Mouse (Mus musculus): ENCODE data around the gene Wdr24. TPM values are rescaled to one million over a fixed set of nuclear protein-coding genes. Genes with fewer than 3 reads are reported as not detected.
"Not testable (repeated sequence)": the region's sequence is repeated elsewhere in the genome, so short reads cannot be mapped to it uniquely, and the experiment has no call there.

Wdr24 gene
- polyA plus RNA-seq, 1 experiment from 2014 or later, result 11.6 TPM

DNA sequence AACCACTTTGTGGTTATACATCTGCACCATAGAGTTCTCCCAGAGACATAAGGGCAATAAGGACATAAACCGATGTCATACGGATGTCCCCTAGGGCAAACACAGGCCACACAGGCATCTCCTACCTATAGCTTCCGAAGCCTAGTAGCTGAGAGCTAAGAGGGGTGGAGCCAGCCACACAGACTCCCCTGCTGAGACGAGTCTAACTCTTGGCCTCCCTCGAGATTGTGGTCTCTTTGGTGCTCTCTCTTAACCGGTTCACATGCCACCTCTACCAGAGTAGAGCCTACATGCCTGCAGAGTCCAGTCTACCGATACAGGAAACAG is 44.0 kb downstream of the Wdr24 start:
- Histone ChIP-seq H3K9me3 (replicated peaks; ENCODE audit: control insufficient read depth, low read length) (no peaks in the 10 kb centered on the region), H3K27ac (ENCODE audit: low read length) (peak overlapping the region; percentile 65), H3K36me3 (ENCODE audit: control insufficient read depth, insufficient read depth) (no peaks in the 10 kb centered on the region), H3K4me1 (ENCODE audit: control insufficient read depth, low read depth, low read length) (peaks cover 20% of the 10 kb centered on the region), H3K27me3 (ENCODE audit: control insufficient read depth, insufficient read depth, low read depth, low read length) (no peaks in the 10 kb centered on the region), H3K4me2 (ENCODE audit: low read depth, low read length) (peak overlapping the region; percentile 82), H3K4me3 (ENCODE audit: low read depth, low read length) (peak overlapping the region; percentile 71), H3K9ac (ENCODE audit: low read depth, low read length) (peak overlapping the region; percentile 70)
- peak; percentile 31 for ATAC-seq (ENCODE audit: low read depth)
- 5% methylated on average over 7 of the region's 7 CpGs for WGBS (ENCODE audit: insufficient replicate concordance)

DNA sequence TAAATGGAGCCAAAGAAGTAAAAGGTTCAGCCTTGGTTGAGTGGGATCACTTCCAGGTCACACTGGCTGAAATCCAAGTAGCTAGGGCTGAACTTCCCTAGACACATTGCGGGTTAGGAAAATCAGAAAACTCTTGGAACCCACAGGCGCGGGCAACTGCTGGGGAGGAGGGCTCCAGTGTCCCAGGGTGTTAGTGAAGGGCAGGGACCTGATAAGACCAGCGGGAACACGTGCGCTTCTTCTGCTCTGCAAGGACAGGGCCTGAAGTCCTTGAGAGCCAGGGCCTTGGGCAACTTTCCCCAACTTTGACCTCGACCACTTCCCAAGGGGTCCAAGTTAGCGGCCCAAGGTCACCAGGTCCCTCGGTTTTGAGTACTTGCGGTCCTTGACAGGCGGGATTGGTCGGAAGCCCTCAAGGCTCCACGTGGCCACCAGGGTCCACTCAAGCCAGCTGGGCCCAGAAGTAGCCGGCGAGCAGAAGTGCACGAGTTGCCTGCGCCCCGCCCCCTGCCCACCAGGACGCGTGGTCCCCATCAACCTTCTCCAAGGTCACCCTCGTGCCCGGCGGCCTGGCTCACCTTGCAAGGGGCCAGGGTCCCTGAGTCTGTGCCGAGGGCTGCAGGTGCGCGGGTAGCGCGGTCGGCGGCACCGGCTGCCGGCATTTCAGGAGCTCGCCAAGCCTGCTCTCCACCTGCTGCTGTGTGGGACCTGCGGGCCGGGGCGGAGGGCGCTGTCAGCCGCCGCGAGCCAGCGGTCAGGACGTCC is 44.6 kb downstream of the Wdr24 start:
- H3K4me3 ChIP-seq (ENCODE audit: low read depth, low read length), result peak overlapping the region; percentile 71
- H3K4me1 ChIP-seq (ENCODE audit: control insufficient read depth, low read depth, low read length), result peaks cover 20% of the 10 kb centered on the region
- H3K9me3 ChIP-seq (replicated peaks; ENCODE audit: control insufficient read depth, low read length), result no peaks in the 10 kb centered on the region
- ATAC-seq (ENCODE audit: low read depth), result peak; percentile 46
- H3K27ac ChIP-seq (ENCODE audit: low read length), result peak overlapping the region; percentile 65
- under 1% methylated on average over 42 of the region's 42 CpGs for WGBS (ENCODE audit: insufficient replicate concordance)
- H3K4me2 ChIP-seq (ENCODE audit: low read depth, low read length), result peak overlapping the region; percentile 82
- no peaks in the 10 kb centered on the region for H3K27me3 ChIP-seq (ENCODE audit: control insufficient read depth, insufficient read depth, low read depth, low read length)
- no peaks in the 10 kb centered on the region for H3K36me3 ChIP-seq (ENCODE audit: control insufficient read depth, insufficient read depth)
- H3K9ac ChIP-seq (ENCODE audit: low read depth, low read length), result peak overlapping the region; percentile 70

DNA sequence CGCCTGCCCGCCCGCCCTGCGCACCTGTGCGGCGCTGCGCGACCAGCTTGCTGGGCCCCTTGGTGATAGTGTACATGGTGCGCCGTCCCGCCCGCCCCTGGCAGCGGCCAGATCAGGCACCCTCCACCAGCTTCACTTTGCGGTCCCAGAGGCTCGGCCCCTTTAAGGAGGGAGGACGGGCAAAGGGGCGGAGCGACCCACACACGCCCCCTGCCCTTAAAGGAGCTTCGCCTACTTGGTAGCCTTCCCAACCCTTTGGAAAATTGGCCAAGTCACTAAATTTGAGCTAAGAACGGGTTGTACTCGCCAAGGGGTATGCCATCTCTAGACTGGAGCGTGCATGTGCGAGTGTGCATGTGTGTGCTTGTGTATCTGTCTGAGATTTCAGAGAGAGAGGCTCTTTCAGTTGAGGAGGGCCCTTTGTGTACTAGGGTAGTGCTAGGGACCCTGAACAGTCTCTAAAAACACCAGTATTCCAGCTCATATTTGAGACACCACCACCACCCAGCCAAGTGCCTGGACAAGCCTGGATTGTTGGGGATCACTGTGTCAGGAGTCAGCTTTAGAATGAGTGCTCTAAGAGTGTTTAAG is 45.3 kb downstream of the Wdr24 start, which contains the start of gene Mcrip2:
Gene Mcrip2 (minus strand): TSS at position 164 of the 591 bp plus-strand sequence.
- peak within 1 kb of the TSS; percentile 65 for H3K27ac ChIP-seq (ENCODE audit: low read length)
- peak within 1 kb of the TSS; percentile 70 for H3K9ac ChIP-seq (ENCODE audit: low read depth, low read length)
- 0% methylated on average over 24 of the region's 24 CpGs for WGBS (ENCODE audit: insufficient replicate concordance)
- H3K27me3 ChIP-seq (ENCODE audit: control insufficient read depth, insufficient read depth, low read depth, low read length), result no peaks in the 10 kb centered on the region
- no peaks in the 10 kb centered on the region for H3K9me3 ChIP-seq (replicated peaks; ENCODE audit: control insufficient read depth, low read length)
- peak within 1 kb of the TSS; percentile 71 for H3K4me3 ChIP-seq (ENCODE audit: low read depth, low read length)
- H3K36me3 ChIP-seq (ENCODE audit: control insufficient read depth, insufficient read depth), result no peaks in the 10 kb centered on the region
- peak within 1 kb of the TSS; percentile 82 for H3K4me2 ChIP-seq (ENCODE audit: low read depth, low read length)
- H3K4me1 ChIP-seq (ENCODE audit: control insufficient read depth, low read depth, low read length), result peaks cover 20% of the 10 kb centered on the region
- peak; percentile 80 for ATAC-seq (ENCODE audit: low read depth)

DNA sequence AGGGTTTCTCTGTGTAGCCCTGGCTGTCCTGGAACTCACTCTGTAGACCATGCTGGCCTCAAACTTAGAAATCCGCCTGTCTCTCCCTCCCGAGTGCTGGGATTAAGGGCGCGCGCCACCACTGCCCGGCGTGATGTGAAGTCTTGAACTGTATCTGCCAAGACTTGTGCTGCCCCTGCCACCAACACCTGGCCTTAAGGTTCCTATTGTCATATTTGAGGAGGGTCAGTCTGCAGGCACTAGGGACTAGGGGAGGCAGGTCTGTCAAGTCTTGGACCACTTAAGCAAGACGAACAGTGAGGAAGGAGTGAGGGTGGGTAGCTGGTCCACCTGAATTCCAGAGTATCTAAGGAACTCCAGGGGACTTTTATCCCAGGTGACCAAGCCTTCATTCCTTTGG is 46.1 kb downstream of the Wdr24 start:
- Histone ChIP-seq H3K27me3 (ENCODE audit: control insufficient read depth, insufficient read depth, low read depth, low read length) (no peaks in the 10 kb centered on the region), H3K4me3 (ENCODE audit: low read depth, low read length) (no peak overlapping the region), H3K4me2 (ENCODE audit: low read depth, low read length) (no peak overlapping the region), H3K4me1 (ENCODE audit: control insufficient read depth, low read depth, low read length) (peaks cover 28% of the 10 kb centered on the region), H3K27ac (ENCODE audit: low read length) (no peak overlapping the region), H3K36me3 (ENCODE audit: control insufficient read depth, insufficient read depth) (no peaks in the 10 kb centered on the region), H3K9ac (ENCODE audit: low read depth, low read length) (no peak overlapping the region), H3K9me3 (replicated peaks; ENCODE audit: control insufficient read depth, low read length) (no peaks in the 10 kb centered on the region)
- ATAC-seq (ENCODE audit: low read depth), result no peak
- WGBS (ENCODE audit: insufficient replicate concordance), result 83% methylated on average over 8 of the region's 8 CpGs

DNA sequence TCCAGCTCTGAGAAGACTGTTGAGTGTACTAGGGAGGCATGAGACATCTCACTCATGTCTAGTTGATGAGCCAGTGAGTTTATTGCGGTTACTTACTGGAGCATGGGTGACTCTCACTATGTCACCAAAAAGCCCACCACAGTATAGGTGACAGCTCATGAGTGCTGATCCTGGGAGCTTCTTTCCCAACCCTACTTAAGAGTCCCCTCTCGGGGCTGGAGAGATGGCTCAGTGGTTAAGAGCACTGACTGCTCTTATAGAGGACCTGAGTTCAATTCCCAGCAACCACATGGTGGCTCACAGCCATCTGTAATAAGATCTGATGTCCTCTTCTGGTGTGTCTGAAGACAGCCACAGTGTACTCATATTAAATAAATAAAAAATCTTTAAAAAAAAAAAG is 46.5 kb downstream of the Wdr24 start:
- Histone ChIP-seq H3K27ac (ENCODE audit: low read length) (no peak overlapping the region), H3K9ac (ENCODE audit: low read depth, low read length) (no peak overlapping the region), H3K4me2 (ENCODE audit: low read depth, low read length) (no peak overlapping the region), H3K9me3 (replicated peaks; ENCODE audit: control insufficient read depth, low read length) (no peaks in the 10 kb centered on the region), H3K36me3 (ENCODE audit: control insufficient read depth, insufficient read depth) (no peaks in the 10 kb centered on the region), H3K4me1 (ENCODE audit: control insufficient read depth, low read depth, low read length) (peaks cover 28% of the 10 kb centered on the region), H3K4me3 (ENCODE audit: low read depth, low read length) (no peak overlapping the region), H3K27me3 (ENCODE audit: control insufficient read depth, insufficient read depth, low read depth, low read length) (no peaks in the 10 kb centered on the region)
- 66% methylated on average over 2 of the region's 2 CpGs for WGBS (ENCODE audit: insufficient replicate concordance)
- ATAC-seq (ENCODE audit: low read depth), result no peak

DNA sequence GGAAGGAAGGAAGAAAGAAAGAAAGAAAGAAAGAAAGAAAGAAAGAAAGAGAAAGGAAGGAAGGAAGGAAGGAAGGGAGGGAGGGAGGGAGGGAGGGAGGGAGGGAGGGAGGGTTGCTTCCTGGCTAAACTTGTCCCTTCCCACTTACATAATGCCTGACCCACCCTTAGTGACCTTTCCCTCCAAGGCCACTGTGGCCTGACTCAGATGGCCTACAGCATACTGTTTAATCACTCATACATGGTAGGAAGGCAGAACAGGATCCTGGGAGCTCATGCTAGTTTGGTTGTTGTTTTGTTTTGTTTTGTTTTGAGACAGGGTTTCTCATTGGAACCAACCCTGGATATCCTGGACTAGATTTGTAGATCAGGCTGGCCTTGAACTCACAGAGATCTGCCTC is 48.1 kb downstream of the Wdr24 start:
- not testable (repeated sequence) for ATAC-seq (ENCODE audit: low read depth); H3K9ac ChIP-seq (ENCODE audit: low read depth, low read length); H3K27ac ChIP-seq (ENCODE audit: low read length); H3K36me3 ChIP-seq (ENCODE audit: control insufficient read depth, insufficient read depth); H3K27me3 ChIP-seq (ENCODE audit: control insufficient read depth, insufficient read depth, low read depth, low read length); H3K4me2 ChIP-seq (ENCODE audit: low read depth, low read length); H3K9me3 ChIP-seq (replicated peaks; ENCODE audit: control insufficient read depth, low read length); H3K4me3 ChIP-seq (ENCODE audit: low read depth, low read length)
- H3K4me1 ChIP-seq (ENCODE audit: control insufficient read depth, low read depth, low read length), result peaks cover 37% of the 10 kb centered on the region

DNA sequence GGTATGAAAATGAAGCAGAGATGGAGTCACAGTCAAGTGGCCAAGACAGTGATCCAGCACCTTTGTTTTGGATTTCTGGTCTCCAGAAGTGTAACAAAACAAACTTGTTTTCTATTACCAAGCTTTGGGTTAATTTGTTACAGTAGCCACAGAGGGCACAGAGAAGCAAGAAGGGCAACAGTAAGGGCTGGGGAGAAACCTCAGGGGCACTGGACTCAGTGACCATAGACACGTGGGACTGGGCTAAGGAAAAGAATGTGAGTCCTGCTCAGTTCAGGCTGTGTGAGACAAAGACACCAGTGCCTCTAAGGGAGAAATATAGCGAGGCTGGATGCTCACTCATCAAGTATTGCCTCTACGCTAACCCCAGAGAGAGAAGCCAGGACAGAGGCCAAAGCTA is 49.2 kb downstream of the Wdr24 start:
- H3K4me2 ChIP-seq (ENCODE audit: low read depth, low read length), result no peak overlapping the region
- H3K4me1 ChIP-seq (ENCODE audit: control insufficient read depth, low read depth, low read length), result peaks cover 34% of the 10 kb centered on the region
- H3K9ac ChIP-seq (ENCODE audit: low read depth, low read length), result no peak overlapping the region
- no peak overlapping the region for H3K4me3 ChIP-seq (ENCODE audit: low read depth, low read length)
- H3K27ac ChIP-seq (ENCODE audit: low read length), result no peak overlapping the region
- 56% methylated on average over 3 of the region's 3 CpGs for WGBS (ENCODE audit: insufficient replicate concordance)
- H3K27me3 ChIP-seq (ENCODE audit: control insufficient read depth, insufficient read depth, low read depth, low read length), result no peaks in the 10 kb centered on the region
- no peaks in the 10 kb centered on the region for H3K9me3 ChIP-seq (replicated peaks; ENCODE audit: control insufficient read depth, low read length)
- H3K36me3 ChIP-seq (ENCODE audit: control insufficient read depth, insufficient read depth), result no peaks in the 10 kb centered on the region
- ATAC-seq (ENCODE audit: low read depth), result no peak

DNA sequence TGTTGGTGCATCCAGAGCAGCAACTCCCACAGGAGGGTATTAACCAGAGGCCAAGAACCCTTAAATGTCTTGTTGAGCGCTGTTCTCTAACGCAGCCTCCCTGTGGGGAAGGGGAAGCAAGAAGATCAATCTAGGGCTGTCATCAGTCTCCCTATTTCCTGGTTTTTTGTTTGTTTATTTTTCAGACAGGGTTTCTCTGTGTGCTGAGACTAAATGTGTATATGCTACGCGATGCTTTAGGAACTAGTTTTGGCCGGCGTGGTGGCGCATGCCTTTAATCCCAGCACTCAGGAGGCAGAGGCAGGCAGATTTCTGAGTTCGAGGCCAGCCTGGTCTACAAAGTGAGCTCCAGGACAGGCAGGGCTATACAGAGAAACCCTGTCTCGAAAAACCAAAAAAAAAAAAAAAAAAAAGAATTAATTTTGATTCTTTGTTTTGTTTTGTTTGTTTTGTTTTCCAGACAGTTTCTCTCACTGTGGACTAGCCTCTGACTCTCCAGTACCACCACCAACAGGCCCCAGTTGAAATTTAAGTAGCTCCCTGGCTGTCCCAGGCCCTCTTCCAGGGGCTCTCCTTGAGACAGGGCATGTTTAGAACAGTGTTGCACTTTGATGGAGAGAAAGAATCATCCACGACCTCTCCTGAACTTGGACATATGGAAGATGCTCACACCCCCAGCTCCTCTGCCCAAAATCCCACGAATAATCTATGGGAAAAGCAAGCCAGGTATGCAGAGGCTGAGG is 50.1 kb downstream of the Wdr24 start:
- no peaks in the 10 kb centered on the region for H3K27me3 ChIP-seq (ENCODE audit: control insufficient read depth, insufficient read depth, low read depth, low read length)
- 67% methylated on average over 11 of the region's 11 CpGs for WGBS (ENCODE audit: insufficient replicate concordance)
- H3K4me3 ChIP-seq (ENCODE audit: low read depth, low read length), result no peak overlapping the region; the same call in 1 of the 2 replicates
- H3K4me2 ChIP-seq (ENCODE audit: low read depth, low read length), result peak overlapping the region; percentile 85; the same call in 1 of the 2 replicates
- H3K4me1 ChIP-seq (ENCODE audit: control insufficient read depth, low read depth, low read length), result peaks cover 25% of the 10 kb centered on the region
- ATAC-seq (ENCODE audit: low read depth), result no peak
- no peak overlapping the region for H3K27ac ChIP-seq (ENCODE audit: low read length)
- H3K9me3 ChIP-seq (replicated peaks; ENCODE audit: control insufficient read depth, low read length), result no peaks in the 10 kb centered on the region
- H3K9ac ChIP-seq (ENCODE audit: low read depth, low read length), result no peak overlapping the region
- no peaks in the 10 kb centered on the region for H3K36me3 ChIP-seq (ENCODE audit: control insufficient read depth, insufficient read depth)
